Mouse (Mus musculus) cortical plate, adult 2 months (tissue): ENCODE measurements around the gene Polr3b.

Experiments used
- CTCF ChIP-seq: fragments of 200-500 bp; IDR thresholded peaks from 2 replicates; pipeline ENCODE4 v1.5.1; 2011; ENCODE audit warnings: mild to moderate bottlenecking, control low read depth, low read length; ENCODE audit not compliant: insufficient read depth; ENCODE audit errors: extremely low read depth
- POLR2A ChIP-seq: fragments of 200-500 bp; IDR thresholded peaks from 2 replicates; pipeline ENCODE4 v1.6.1; 2011; ENCODE audit warnings: mild to moderate bottlenecking, low read length, control low read depth; ENCODE audit not compliant: insufficient read depth; ENCODE audit errors: extremely low read depth

DNA sequence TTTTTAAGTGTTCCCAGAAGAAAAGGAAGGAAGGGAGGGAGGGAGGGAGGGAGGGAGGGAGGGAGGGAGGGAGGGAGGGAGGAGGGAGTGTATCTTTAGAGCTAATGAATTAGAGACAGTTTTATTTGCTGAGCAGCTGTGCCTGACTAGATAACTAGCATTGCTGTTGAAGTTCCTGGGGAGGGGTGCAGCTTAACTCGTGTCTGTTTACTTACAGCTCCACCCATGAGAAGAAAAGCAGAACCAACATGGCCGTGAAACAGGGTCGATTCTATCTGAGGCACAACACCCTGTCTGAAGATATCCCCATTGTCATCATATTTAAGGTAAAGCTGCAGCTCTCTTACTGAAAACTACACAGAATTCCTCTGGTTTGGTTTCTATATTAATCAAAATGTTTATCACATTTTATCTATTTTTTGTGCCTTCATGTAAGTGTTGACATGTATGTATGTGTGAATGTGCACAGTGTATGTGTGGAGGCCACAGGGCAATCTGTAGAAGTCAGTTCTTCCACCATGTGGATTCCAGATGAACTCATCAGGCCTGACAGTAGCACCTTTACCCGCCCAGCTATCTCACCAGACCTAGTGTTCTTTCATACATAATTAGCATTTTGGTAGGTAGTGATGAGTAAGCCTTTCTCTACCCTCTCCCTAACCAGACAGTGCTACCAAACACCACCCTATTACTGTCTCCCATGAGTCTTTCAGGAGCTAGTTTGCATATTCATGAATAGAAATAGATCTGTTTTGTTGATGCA is 17.6 kb downstream of the Polr3b start:
- no peak for TF ChIP-seq POLR2A
- no peak for TF ChIP-seq CTCF
